10 mouse cellular contexts compared by ENCODE assay signal in the genomic region with DNA sequence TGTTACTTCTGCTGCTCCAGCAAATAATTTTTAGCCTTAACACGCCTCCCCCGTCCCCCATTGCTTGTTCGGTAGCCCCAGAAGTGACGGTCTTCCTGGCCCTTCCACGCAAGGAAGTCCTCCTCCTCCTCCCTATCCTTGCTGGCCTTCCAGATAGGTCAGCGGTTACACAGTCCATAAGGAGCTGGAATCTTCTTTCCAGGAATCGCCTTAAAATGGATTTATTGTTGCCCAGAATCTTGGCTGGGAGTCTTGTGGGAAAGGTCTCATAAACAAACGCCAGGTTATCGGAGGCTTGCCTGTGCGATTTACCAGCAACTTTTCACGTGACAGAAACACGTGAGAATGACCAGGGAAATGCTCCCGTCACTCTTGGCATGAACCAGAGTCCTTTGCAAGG.
A peak's percentile ranks its signal among the peaks of the same experiment; 100 is the strongest.
DNase-seq lines count a peak whose midpoint lies in the region; ATAC-seq lines count a peak whose summit lies in the region.
"Had no signal": no experiment of that assay in that cellular context is flagged by ENCODE, and none has a peak within 500 bp of the region (broad histone marks: within the 10 kb centered on the region; RNA-seq: fewer than 3 reads in every experiment).

No protein-coding gene starts in this region.

- DNase-seq in gastrocnemius, postnatal 25 days, result peak; percentile 60
- DNase-seq in gastrocnemius, adult 8-10 months (ENCODE audit: low spot score in 2 of 2), result no peak
- DNase-seq in adrenal gland, postnatal 25 days, result peak; percentile 13
- peak; percentile 56 for DNase-seq in kidney, adult 11 months
- peak; percentile 66 for DNase-seq in lung, postnatal 10 days
- no peak for DNase-seq in cerebellum, postnatal 10 days
- no peak for DNase-seq in thymus, postnatal 4 days
- DNase-seq: B cell, adult 2 months had no signal

- ATAC-seq in erythroid progenitor cell, adult 5-6 weeks (replicated peaks; ENCODE audit: low FRiP score, poor library complexity, severe bottlenecking), result no peak
- ATAC-seq: Patski had no signal

Comparison
In these comparisons a context has a peak if more than half of its experiments do, and no peak if none do; other contexts are left out.
1. DNase-seq: peak in gastrocnemius, postnatal 25 days (single experiment), adrenal gland, postnatal 25 days (single experiment), kidney, adult 11 months (single experiment) and lung, postnatal 10 days (single experiment); none in gastrocnemius, adult 8-10 months (0 of 2), cerebellum, postnatal 10 days (0 of 2) and thymus, postnatal 4 days (single experiment).